Mouse (Mus musculus) liver, embryonic 14.5 days (tissue): Measurements from ENCODE around the gene Ccdc83. TPM values are rescaled to one million over a fixed set of nuclear protein-coding genes. Genes with fewer than 3 reads are reported as not detected.

Experiments
- ATAC-seq: fragments of 200-750 bp; cut with Nextera tagmentation; 2 replicates; pipeline ENCODE4 v1.8.0; 2017; ENCODE audit warnings: moderate number of reproducible peaks, mild to moderate bottlenecking, moderate library complexity; ENCODE audit not compliant: insufficient read depth
- DNase-seq, 3 experiments: peaks; one replicate each; pipeline ENCODE4 v3.0.0-alpha.2; 2012 to 2013; ENCODE audit warnings: low read depth in 3 of 3, low spot score in 3 of 3
- H3K27ac ChIP-seq: fragments of 300-500 bp; sonication (generic); 2 replicates; pipeline ENCODE4 v1.5.1; 2014; ENCODE audit warnings: moderate library complexity, mild to moderate bottlenecking, control low read depth, inconsistent platforms
- H3K27me3 ChIP-seq: fragments of 300-500 bp; sonication (generic); 2 replicates; pipeline ENCODE4 v1.6.1; 2014; ENCODE audit warnings: mild to moderate bottlenecking, low read length, moderate library complexity; ENCODE audit not compliant: control insufficient read depth, insufficient read depth
- H3K36me3 ChIP-seq: fragments of 300-500 bp; sonication (generic); replicated peaks from 2 replicates; pipeline ENCODE4 v1.6.1; 2014; ENCODE audit warnings: low read depth; ENCODE audit not compliant: control insufficient read depth, insufficient read depth
- H3K4me1 ChIP-seq, 2 experiments: fragments of 200-500 bp in 1 of 2; fragments of 300-500 bp in 1 of 2; sonication (generic) in 1 of 2; replicated peaks; 2 replicates each; pipeline ENCODE4 v1.6.1; 2012 to 2014; ENCODE audit warnings: antibody characterized with exemption in 1 of 2, inconsistent platforms in 1 of 2, low read length in 1 of 2; ENCODE audit not compliant: control insufficient read depth in 2 of 2, insufficient read depth in 2 of 2
- H3K4me2 ChIP-seq: fragments of 300-500 bp; sonication (generic); 2 replicates; pipeline ENCODE4 v1.6.1; 2014; ENCODE audit warnings: low read depth, mild to moderate bottlenecking, control low read depth, moderate library complexity
- H3K4me3 ChIP-seq, 2 experiments: fragments of 200-500 bp in 1 of 2; fragments of 300-500 bp in 1 of 2; sonication (generic) in 1 of 2; 2 replicates each; pipeline ENCODE4 v1.5.1; 2012 to 2014; ENCODE audit warnings: low read depth in 2 of 2, low read length in 2 of 2, mild to moderate bottlenecking in 2 of 2, control low read depth in 1 of 2, inconsistent platforms in 1 of 2, moderate library complexity in 1 of 2; ENCODE audit not compliant: insufficient read depth in 1 of 2
- H3K9ac ChIP-seq: fragments of 300-500 bp; sonication (generic); replicated peaks from 2 replicates; pipeline ENCODE4 v1.6.1; 2014; ENCODE audit warnings: mild to moderate bottlenecking, control low read depth, moderate library complexity
- H3K9me3 ChIP-seq: fragments of 300-500 bp; sonication (generic); 2 replicates; pipeline ENCODE4 v1.6.1; 2016; ENCODE audit warnings: low read length, mixed read lengths; ENCODE audit not compliant: control insufficient read depth
- CTCF ChIP-seq: IDR thresholded peaks from 2 replicates; pipeline ENCODE4 v1.5.1; 2016; ENCODE audit warnings: antibody characterized with exemption, low read depth, control low read depth
- EP300 ChIP-seq: IDR thresholded peaks from 2 replicates; pipeline ENCODE4 v1.6.1; 2016; ENCODE audit warnings: antibody characterized with exemption, low read depth
- WGBS: fragments of 180-500 bp; shearing (Covaris S2); extraction: QIAGEN DNeasy Blood & Tissue Kit; methylation state at CpG from one replicate; pipeline ENCODE4 v1.1.7; 2014; ENCODE audit not compliant: insufficient replicate concordance; 5-methylcytosine and 5-hydroxymethylcytosine counted together
- polyA plus RNA-seq, 2 experiments: library from polyadenylated mRNA; depleted of rRNA in 1 of 2; stranded (reverse) in 1 of 2; unstranded in 1 of 2; fragments of >200 nt; fragmentation: Nextera tagmentation in 1 of 2; extraction: Ambion mirVana in 1 of 2; gene quantifications; 2 replicates each; pipeline versions ENCODE4 v1.2.1 to v1.2.3; 2012 to 2014

Ccdc83 gene
- polyA plus RNA-seq, 2 experiments = not detected

DNA sequence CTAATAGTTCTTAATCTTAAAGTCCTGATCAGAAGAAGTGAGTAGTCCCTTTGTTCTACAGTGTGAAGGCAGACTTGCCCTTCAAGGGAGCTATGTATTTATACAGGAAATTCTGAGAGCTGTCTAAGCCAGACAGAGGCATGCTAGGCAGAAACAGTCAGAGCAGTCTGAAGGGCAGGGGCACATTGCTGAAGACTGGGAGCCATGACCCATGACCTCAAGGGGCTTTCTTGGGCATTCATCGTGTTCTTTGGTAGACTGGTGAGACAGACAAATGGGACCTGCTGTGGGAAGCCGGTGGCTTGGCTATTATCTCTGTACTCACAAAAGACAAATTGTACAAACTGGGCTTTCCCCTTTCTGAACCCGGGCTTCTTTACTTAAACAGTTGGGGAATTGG, 40.5 kb upstream of the Ccdc83 start:
- DNase-seq (no peak), ATAC-seq (no peak)
- no peak for TF ChIP-seq EP300
- no peak for TF ChIP-seq CTCF
- Histone ChIP-seq H3K9me3 (no peaks in the 10 kb centered on the region), H3K27me3 (peaks cover 17% of the 10 kb centered on the region), H3K4me3 (no peak overlapping the region), H3K36me3 (no peaks in the 10 kb centered on the region), H3K27ac (no peak overlapping the region), H3K4me1 (no peaks in the 10 kb centered on the region), H3K9ac (no peak overlapping the region), H3K4me2 (no peak overlapping the region)
- WGBS = 46% methylated on average over 3 of the region's 3 CpGs

DNA sequence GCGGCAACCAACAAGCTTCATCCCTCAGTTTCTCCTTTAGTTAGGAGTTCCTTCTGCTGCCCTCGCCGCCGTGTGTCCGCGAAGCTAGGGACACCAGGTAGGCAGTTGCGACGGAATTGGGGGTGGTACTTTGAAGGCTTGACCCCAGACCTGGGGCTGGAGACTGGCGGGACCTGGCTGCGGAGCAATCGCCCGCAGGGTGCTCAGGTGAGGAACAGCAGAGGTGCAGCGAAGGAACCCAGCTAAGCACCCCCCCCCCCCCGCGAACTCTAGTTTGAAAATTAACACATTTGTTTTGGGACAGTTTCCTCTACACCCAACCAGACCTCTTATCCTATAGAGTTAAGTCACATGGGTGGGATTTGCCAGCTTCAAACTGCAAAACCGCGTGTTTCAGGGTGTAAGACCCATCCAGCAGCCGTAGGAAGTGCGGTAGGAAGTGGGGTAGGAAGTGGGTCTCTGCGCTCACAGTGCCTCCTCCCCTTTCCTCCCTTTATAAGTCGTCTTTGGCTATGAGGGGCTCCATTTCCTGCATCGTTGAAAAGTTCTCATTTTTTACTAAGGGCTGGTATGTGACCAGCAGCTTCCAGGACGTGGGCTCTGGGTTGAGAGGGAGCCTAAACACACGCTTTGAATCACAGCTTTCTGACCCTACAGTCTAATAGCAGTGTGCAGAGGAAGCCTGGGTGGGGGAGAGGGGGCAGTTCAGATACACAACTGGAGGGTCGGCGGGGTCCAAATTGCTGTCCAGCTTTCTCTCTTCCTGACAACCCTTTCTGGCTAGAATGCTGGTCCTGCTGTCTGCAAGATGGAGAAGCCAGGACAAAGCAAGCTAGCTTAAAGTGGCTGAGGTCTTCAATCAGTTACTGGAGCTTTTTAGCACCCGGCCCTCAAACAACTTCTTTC, 37.3 kb upstream of the Ccdc83 start:
- H3K4me1 ChIP-seq = no peaks in the 10 kb centered on the region
- WGBS = 4% methylated on average over 27 of the region's 27 CpGs
- ATAC-seq = no peak
- no peak for DNase-seq
- peaks cover 27% of the 10 kb centered on the region for H3K27me3 ChIP-seq
- H3K4me2 ChIP-seq = peak overlapping the region; percentile 59
- H3K9ac ChIP-seq = no peak overlapping the region
- TF ChIP-seq EP300 = no peak
- TF ChIP-seq CTCF = no peak
- H3K27ac ChIP-seq = no peak overlapping the region
- no peaks in the 10 kb centered on the region for H3K9me3 ChIP-seq
- H3K36me3 ChIP-seq = no peaks in the 10 kb centered on the region
- peak overlapping the region; percentile 37 to 47 for H3K4me3 ChIP-seq

DNA sequence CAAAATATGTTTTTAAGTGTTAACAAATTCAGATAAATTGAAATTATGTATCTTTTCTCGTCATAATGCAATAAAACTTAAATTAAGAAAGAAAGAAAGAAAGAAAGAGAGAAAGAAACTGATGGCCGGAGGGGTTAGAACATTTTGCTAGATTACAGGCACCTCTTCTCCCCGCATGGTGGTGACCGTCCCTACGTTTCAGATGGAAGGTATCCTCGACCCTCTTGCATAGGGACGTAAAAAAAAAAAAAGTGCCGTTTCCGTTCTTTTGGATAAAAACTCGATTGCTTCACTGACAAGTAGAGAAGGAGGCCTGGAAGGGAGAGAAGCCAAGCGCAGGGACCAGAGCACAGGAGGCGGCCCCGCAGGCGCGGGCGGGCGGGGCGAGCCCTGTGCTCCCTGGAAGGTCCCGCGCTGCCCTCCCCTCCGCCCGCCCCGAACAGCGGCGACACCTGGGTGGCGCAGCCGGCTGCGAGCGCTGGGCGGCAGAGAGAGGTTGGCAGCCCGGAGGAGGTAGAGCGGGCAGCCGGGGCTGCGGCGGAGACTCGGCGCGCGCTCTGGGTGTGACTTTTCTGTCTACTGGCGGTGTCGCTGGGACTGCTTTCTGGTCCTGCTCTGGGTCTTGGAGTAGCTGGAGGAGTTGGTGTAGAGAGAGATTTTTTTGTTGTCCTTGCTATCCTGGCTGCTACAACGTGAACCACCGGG, 36.5 kb upstream of the Ccdc83 start, which contains the start of gene Sytl2:
Sytl2 (plus strand) TSS at position 311 of the 705 bp plus-strand sequence.
- H3K4me2 ChIP-seq = peak within 1 kb of the TSS; percentile 59
- no peak within 1 kb of the TSS for H3K9ac ChIP-seq
- DNase-seq (no peak), ATAC-seq (no peak)
- H3K4me1 ChIP-seq = no peaks in the 10 kb centered on the region
- H3K27ac ChIP-seq = no peak within 1 kb of the TSS
- WGBS = 2% methylated on average over 38 of the region's 43 CpGs
- no peak for TF ChIP-seq CTCF
- no peak for TF ChIP-seq EP300
- no peaks in the 10 kb centered on the region for H3K36me3 ChIP-seq
- no peaks in the 10 kb centered on the region for H3K9me3 ChIP-seq
- peak within 1 kb of the TSS; percentile 37 to 47 for H3K4me3 ChIP-seq
- H3K27me3 ChIP-seq = peaks cover 27% of the 10 kb centered on the region

DNA sequence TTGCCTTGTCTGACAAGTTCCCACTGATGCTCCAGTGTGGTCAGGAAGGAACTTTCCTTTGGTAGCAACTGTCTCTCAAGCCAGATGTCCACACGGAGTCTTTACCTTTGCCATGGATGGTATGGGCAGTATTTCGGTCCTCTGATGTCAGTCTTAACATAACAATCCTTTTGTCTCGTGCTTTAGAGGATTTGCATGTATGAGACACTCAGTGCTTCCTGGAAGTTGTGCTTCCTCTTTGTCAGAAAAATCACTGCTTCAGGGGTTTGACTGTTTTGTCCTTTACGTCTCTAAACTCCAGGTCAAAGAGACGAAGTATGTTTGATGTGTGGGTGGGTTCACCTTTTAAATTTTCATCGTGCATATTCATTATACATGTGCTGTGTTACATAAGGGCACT, 26.3 kb upstream of the Ccdc83 start:
- DNase-seq (no peak), ATAC-seq (no peak)
- Histone ChIP-seq H3K4me1 (no peaks in the 10 kb centered on the region), H3K4me3 (no peak overlapping the region), H3K9me3 (no peaks in the 10 kb centered on the region), H3K36me3 (no peaks in the 10 kb centered on the region), H3K9ac (no peak overlapping the region), H3K27me3 (no peaks in the 10 kb centered on the region), H3K27ac (no peak overlapping the region), H3K4me2 (no peak overlapping the region)
- no peak for TF ChIP-seq CTCF
- TF ChIP-seq EP300 = no peak
- WGBS = 57% methylated on average over 6 of the region's 6 CpGs

DNA sequence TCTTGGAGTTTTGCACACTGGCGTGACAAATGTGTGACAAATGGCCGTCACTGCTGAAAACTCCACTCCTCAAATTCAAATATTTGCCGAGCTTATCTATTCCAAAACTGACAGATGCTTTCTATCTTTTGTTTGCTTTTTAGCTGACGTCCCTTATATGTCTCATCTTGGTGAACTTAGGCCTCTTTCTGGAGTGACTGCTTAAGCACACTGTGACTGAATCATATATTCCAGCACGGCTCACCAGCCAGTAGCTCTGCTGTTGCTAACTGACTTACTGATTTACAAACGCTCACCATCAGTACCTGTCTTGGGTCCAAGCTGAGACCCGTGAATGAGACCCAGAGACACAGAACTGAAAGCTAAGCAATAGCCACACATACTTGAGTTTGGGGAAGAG, 19.2 kb upstream of the Ccdc83 start:
- no peak for ATAC-seq
- H3K27ac ChIP-seq = no peak overlapping the region
- H3K4me3 ChIP-seq = no peak overlapping the region
- WGBS = 44% methylated on average over 7 of the region's 7 CpGs
- 0 out of 4 replicates have a peak, but pooled peaks cover 0 to 1% of the 10 kb centered on the region in 2 experiments for H3K4me1 ChIP-seq
- DNase-seq = no peak
- H3K27me3 ChIP-seq = no peaks in the 10 kb centered on the region
- no peaks in the 10 kb centered on the region for H3K36me3 ChIP-seq
- H3K9me3 ChIP-seq = no peaks in the 10 kb centered on the region
- H3K9ac ChIP-seq = no peak overlapping the region
- no peak overlapping the region for H3K4me2 ChIP-seq
- no peak for TF ChIP-seq CTCF
- no peak for TF ChIP-seq EP300
